Mouse (Mus musculus): ENCODE results near the gene Pate2. TPM values are rescaled to one million over a fixed set of nuclear protein-coding genes. Genes with fewer than 3 reads are reported as not detected.

Gene Pate2
- 0.89 and 0.97 TPM in 2 replicates for polyA plus RNA-seq (2015; fragmentation: Nextera tagmentation; extraction: Ambion mirVana)

DNA sequence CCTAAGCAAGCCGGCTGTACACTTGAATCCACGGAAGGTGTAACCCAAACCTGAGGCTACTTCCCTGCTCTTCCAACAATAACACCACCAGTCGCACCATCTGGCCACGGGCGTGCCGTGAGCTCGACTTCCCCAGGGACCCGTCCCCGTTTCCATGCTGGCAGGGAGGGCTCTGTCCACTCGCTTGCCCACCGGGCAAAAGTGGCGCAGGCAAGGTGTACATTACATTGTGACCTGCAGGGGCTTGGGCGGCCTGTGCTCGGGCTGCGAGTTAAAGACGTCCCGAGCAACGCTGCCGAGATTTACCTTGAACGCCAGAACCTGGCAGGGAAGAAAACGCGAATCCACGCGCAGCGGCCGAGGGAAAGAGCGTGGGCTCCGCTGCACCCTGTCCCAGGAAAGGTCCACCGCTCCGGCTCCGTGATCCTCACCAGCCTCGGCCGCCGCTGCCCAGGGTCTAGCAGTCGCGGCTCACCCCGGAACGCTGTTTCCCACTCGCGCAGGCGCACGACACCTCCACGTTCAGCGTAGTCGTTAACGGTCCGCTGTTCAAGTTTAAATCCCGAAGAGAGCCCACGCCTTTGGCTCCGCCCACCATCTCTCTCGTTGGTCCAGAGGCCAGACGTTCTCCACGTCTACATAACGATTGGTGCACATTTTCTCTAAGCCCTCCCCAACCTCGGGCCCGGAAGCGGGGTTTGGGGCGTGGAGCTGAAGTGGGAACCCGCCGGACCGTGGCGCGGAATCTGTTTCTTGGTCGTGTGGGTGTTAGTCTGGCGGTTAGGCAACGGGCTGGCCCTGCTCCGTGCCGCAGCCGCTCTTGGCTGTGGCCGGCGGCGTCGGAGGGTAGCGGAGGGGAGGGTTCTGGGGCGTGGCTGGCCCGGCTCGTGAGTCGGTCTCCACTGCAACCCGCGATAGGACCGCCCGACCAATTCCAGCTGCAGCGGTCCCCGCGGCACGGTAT lies at the start of gene Pate2, which contains the start of gene Hyls1:
Gene Pate2, plus strand, starts transcription at position 714 of the 964 bp plus-strand sequence.
Gene Hyls1, minus strand, starts transcription at position 828 of the 964 bp plus-strand sequence.
- Histone ChIP-seq H3K4me1 (peaks cover 23% of the 10 kb centered on the region), H3K36me3 (peaks cover 19% of the 10 kb centered on the region), H3K9ac (replicated peaks) (peak within 1 kb of the TSS; percentile 65), H3K9me3 (replicated peaks) (no peaks in the 10 kb centered on the region), H3K4me3 (replicated peaks) (peak within 1 kb of the TSS; percentile 78), H3K27ac (replicated peaks) (peak within 1 kb of the TSS; percentile 88), H3K4me2 (peak within 1 kb of the TSS; percentile 64), H3K27me3 (replicated peaks) (peaks cover 4% of the 10 kb centered on the region; the same call in 1 of the 2 replicates)
- ATAC-seq (ENCODE audit: low FRiP score) = peak; percentile 98
- under 1% methylated on average over 85 of the region's 86 CpGs for WGBS

DNA sequence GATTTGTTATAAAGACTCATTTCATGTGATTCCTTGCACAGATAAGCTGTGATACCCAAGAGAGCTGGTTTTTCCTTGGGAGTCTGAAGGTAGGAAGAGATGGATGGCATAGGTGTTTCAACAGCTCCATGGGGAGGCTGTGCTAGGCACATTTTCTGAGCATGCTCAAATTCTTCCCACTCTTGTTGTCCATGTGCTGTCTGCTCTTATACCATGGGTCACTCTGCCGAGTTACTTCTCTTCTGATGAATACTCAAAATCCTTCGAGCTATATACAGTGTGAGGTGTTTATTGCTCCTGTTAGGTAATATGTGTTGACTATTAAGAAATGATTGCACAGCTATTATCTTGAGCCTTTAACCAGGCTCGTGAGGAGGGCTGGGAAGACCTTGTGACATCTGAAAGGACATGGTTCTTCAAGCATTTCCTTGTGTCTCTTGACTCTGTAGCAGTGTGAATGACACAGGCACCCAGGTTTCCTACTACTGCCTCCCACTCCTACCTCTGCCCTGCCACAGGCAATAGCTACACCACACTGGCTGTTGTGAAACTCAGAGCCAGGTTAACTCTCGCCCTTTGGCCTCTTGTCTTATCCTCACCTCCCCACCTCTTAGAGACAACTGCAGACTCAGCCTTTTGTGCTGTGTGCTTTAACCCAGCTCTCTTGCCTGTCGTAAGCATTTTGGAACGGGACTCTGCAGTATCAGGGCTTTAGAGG lies 49.3 kb upstream of the Pate2 start:
- no peak overlapping the region for H3K4me3 ChIP-seq (replicated peaks)
- no peaks in the 10 kb centered on the region for H3K9me3 ChIP-seq (replicated peaks)
- no peak overlapping the region for H3K27ac ChIP-seq (replicated peaks)
- no peak overlapping the region for H3K9ac ChIP-seq (replicated peaks)
- no peaks in the 10 kb centered on the region for H3K27me3 ChIP-seq (replicated peaks)
- no peak for ATAC-seq (ENCODE audit: low FRiP score)
- H3K4me2 ChIP-seq = no peak overlapping the region
- no peaks in the 10 kb centered on the region for H3K36me3 ChIP-seq
- 88% methylated on average over 6 of the region's 6 CpGs for WGBS
- peaks cover 12% of the 10 kb centered on the region for H3K4me1 ChIP-seq

DNA sequence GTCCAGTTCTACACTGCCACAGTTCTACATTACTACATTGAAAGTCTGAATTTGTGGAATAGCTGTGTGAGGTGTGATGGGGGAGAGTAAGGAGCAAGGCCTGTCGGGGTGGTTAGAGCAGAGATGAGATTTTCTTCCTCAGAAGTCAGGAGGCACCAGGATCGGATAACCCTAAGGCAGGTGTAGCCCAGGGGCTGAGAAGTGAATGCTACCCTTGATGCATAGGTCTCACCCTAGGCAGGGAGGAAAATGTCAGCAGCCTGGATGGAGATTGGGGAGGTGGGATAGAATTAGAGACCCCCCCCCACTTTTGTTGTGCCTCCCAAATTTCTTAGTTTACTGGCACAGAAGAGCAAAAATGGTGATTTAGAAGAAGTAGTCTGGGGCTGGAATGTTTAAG lies 47.8 kb upstream of the Pate2 start:
- Histone ChIP-seq H3K27me3 (replicated peaks) (no peaks in the 10 kb centered on the region), H3K27ac (replicated peaks) (no peak overlapping the region), H3K4me2 (no peak overlapping the region), H3K36me3 (no peaks in the 10 kb centered on the region), H3K4me1 (peaks cover 12% of the 10 kb centered on the region), H3K9me3 (replicated peaks) (no peaks in the 10 kb centered on the region), H3K4me3 (replicated peaks) (no peak overlapping the region), H3K9ac (replicated peaks) (no peak overlapping the region)
- ATAC-seq (ENCODE audit: low FRiP score) = no peak
- WGBS = 84% methylated on average over 2 of the region's 2 CpGs

DNA sequence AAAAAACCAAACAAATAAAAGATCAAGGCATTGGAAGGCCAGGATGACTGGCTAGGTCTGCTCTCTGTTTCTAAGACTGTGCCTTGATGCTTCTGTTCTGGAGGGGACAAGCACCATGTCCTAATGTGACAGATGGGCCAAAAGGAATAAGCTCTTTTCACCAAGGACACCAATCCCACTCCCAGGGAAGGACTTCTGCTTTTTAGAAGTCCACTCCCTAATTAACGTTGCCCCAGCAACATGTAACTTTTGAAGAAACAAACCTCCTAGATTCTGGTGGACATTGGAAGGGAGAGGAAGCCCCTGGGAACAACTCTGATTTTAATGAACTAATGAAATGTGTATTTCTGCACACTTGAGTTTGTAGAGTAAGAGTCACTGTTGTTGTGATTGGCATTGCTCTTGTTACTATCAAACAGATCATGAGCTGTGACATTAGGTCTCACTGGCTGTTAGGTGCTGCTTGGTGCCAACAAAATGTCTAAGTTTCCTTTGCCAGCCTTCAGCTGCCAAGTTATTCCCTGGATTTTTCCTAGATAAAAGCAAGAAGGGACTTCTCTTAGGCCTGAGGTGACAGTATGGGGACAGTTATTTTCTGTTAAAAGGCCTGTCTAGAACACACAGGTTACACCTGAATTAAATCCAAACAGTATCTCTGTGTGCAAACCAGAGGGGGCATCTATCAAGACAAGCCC lies 47.1 kb upstream of the Pate2 start:
- Histone ChIP-seq H3K4me2 (no peak overlapping the region), H3K4me1 (peaks cover 12% of the 10 kb centered on the region), H3K27ac (replicated peaks) (peak overlapping the region; percentile 58), H3K4me3 (replicated peaks) (no peak overlapping the region), H3K36me3 (no peaks in the 10 kb centered on the region), H3K9me3 (replicated peaks) (no peaks in the 10 kb centered on the region), H3K9ac (replicated peaks) (no peak overlapping the region), H3K27me3 (replicated peaks) (no peaks in the 10 kb centered on the region)
- no peak for ATAC-seq (ENCODE audit: low FRiP score)
- WGBS = 72% methylated on average over 1 of the region's 1 CpGs

DNA sequence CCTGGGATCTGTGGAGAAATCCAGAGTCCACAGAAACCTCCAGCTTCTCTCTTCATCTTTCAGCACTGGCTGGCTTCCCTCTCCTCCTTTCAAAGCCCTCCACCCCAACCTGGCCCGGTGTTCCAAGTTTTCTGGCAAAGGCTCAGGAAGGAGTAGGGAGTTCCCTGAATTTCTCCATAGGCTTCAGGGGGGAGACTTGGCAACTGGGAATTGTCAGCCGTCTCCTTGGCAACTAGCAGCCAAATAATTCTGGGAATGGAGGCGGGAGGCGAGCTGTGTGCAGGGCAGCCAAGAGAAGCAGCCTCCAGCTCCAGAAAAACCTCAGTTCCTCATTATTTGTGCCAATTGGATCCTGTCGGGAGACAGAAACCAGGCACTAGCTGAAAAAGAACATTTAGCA lies 46.5 kb upstream of the Pate2 start:
- Histone ChIP-seq H3K36me3 (no peaks in the 10 kb centered on the region), H3K4me3 (replicated peaks) (no peak overlapping the region), H3K4me1 (peaks cover 12% of the 10 kb centered on the region), H3K27ac (replicated peaks) (peak overlapping the region; percentile 58), H3K4me2 (peak overlapping the region; percentile 20; the same call in 1 of the 2 replicates), H3K9me3 (replicated peaks) (no peaks in the 10 kb centered on the region), H3K27me3 (replicated peaks) (no peaks in the 10 kb centered on the region), H3K9ac (replicated peaks) (no peak overlapping the region)
- 17% methylated on average over 5 of the region's 5 CpGs for WGBS
- ATAC-seq (ENCODE audit: low FRiP score) = peak; percentile 78

DNA sequence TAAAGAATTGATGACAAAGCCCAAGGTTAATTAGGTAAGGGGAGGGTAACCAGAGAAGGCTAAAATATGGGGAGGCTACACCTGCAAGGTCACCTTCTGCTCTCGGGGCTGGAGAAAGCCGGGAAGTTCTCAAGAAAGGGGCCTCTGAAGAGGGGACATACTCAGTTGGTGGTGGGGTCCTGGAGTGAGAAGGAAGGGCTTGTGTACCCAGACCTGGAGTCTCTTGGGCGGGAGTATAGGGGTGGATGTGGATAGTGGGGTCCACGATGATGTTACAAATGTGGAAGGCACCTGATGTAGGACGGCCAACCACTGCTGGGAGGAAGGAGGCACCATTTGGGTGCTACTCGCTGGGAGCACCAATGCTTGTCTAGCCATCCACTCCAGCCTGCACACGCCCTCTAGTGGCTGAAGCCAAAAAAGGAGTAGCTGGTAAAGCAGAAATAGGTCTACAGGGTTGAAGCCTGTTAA lies 46.1 kb upstream of the Pate2 start:
- no peaks in the 10 kb centered on the region for H3K27me3 ChIP-seq (replicated peaks)
- peaks cover 14% of the 10 kb centered on the region for H3K4me1 ChIP-seq
- no peak overlapping the region for H3K4me3 ChIP-seq (replicated peaks)
- WGBS = 16% methylated on average over 7 of the region's 7 CpGs
- H3K36me3 ChIP-seq = no peaks in the 10 kb centered on the region
- no peak overlapping the region for H3K9ac ChIP-seq (replicated peaks)
- H3K9me3 ChIP-seq (replicated peaks) = no peaks in the 10 kb centered on the region
- ATAC-seq (ENCODE audit: low FRiP score) = peak; percentile 78
- H3K27ac ChIP-seq (replicated peaks) = peak overlapping the region; percentile 58
- H3K4me2 ChIP-seq = peak overlapping the region; percentile 20

DNA sequence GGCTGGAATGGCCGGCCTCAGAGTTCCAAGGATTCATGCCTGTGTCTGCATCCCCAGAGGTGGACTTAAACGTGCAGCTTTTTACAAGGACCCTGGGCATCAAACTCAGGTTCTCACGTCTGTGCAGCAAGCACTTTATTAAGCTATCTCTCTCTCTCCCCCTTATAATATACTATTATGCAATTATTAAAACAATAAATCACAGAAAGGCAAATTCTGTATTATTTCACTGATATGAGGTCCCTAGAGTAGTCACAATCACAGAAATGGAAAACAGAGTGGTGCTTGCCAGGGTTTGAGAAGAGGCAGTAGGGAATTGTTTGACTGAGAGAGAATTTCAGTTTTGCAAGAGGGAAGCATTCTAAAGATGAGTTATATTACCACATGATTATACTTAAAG lies 40.9 kb upstream of the Pate2 start:
- ATAC-seq (ENCODE audit: low FRiP score) = peak; percentile 85
- Histone ChIP-seq H3K27me3 (replicated peaks) (no peaks in the 10 kb centered on the region), H3K4me3 (replicated peaks) (no peak overlapping the region), H3K4me1 (peaks cover 10% of the 10 kb centered on the region), H3K27ac (replicated peaks) (peak overlapping the region; percentile 61), H3K9me3 (replicated peaks) (no peaks in the 10 kb centered on the region), H3K36me3 (no peaks in the 10 kb centered on the region), H3K4me2 (no peak overlapping the region), H3K9ac (replicated peaks) (no peak overlapping the region)
- WGBS = 51% methylated on average over 3 of the region's 3 CpGs

DNA sequence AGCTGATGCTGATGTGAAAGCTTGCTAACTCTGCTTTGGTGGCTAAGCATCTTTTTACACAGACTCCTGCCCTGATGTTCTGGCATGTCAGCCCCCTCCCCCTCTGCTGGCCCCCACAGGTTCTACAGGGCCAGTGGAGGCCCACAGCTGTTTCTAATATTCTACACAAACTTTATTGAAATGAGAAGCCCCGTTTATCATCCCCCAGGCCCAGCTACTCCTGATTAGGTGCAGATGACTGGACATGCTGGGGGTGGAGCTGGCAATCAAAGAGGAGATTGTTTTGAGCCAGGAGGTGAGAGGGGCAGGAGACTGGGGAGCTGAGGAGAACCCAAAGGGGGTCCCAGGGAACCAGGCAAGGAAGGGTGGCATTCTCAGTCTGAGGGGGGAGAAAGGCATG lies 40.3 kb upstream of the Pate2 start:
- Histone ChIP-seq H3K9me3 (replicated peaks) (no peaks in the 10 kb centered on the region), H3K9ac (replicated peaks) (no peak overlapping the region), H3K27me3 (replicated peaks) (no peaks in the 10 kb centered on the region), H3K4me3 (replicated peaks) (no peak overlapping the region), H3K4me2 (no peak overlapping the region), H3K4me1 (peaks cover 8% of the 10 kb centered on the region), H3K36me3 (no peaks in the 10 kb centered on the region), H3K27ac (replicated peaks) (0 out of 2 replicates have a peak overlapping the region, but pooled peaks have one; percentile 37)
- 19% methylated on average over 1 of the region's 1 CpGs for WGBS
- no peak for ATAC-seq (ENCODE audit: low FRiP score)

DNA sequence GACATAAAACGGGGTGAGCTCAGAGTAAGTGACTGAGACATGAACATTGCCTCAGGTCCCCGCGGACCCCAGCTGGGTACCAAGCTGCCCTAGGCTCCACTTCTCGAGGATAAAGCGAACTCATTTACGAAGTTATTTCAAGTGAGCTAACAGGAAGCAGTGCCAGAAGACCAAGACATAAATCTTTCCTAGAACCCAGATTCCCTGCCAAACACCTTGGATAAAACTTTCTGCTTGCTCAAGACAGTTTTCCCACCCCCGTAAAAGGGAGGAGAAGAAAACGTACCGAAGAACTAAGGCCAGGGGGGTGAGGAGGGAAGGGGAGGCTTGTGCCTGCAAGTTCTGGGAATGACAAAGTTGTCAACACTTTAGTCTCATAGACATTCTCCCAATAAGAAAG lies 36.8 kb upstream of the Pate2 start:
- no peaks in the 10 kb centered on the region for H3K9me3 ChIP-seq (replicated peaks)
- no peak overlapping the region for H3K4me2 ChIP-seq
- H3K36me3 ChIP-seq = no peaks in the 10 kb centered on the region
- no peaks in the 10 kb centered on the region for H3K27me3 ChIP-seq (replicated peaks)
- H3K4me3 ChIP-seq (replicated peaks) = no peak overlapping the region
- H3K9ac ChIP-seq (replicated peaks) = no peak overlapping the region
- no peak overlapping the region for H3K27ac ChIP-seq (replicated peaks)
- 63% methylated on average over 9 of the region's 9 CpGs for WGBS
- peaks cover 8% of the 10 kb centered on the region for H3K4me1 ChIP-seq
- no peak for ATAC-seq (ENCODE audit: low FRiP score)

DNA sequence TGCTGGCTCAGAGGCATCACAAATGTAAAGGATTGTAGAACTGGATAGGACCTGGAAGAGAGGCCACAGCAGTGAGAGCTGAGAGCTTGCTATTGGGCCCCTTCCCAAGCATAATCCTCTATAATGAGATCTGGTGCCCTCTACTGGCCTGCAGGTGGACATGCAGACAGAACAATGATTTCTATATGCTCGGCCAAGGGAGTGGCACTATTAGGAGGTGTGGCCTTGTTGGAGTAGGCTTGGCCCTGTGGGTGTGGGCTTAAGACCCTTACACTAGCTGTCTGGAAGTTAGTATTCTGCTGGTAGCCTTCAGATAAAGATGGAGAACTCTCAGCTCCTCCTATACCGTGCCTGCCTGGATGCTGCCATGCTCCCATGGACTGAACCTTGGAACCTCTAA lies 35.0 kb upstream of the Pate2 start:
- 7% methylated on average over 2 of the region's 2 CpGs for WGBS
- H3K9ac ChIP-seq (replicated peaks) = no peak overlapping the region
- peak; percentile 89 for ATAC-seq (ENCODE audit: low FRiP score)

DNA sequence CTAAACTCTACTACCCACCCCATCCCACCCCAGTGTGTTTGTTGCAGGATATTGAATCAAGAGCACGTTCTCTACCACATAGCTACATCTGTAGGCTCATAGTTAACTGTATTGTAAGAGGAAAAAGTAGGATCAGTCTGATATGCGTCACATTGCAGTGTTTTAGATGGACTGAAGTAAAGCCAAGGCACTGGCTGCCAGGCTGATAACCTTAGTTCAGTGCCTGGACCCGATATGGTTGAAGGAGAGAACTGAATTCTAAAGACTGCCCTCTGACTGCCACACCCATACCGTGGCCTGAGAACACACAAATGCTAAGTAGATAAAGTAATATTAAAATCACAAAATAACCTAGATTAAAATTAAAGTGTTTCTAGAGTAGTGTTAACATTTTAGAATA lies 34.2 kb upstream of the Pate2 start:
- Histone ChIP-seq H3K27me3 (replicated peaks) (no peaks in the 10 kb centered on the region), H3K9ac (replicated peaks) (no peak overlapping the region), H3K4me1 (no peaks in the 10 kb centered on the region), H3K27ac (replicated peaks) (no peak overlapping the region), H3K4me3 (replicated peaks) (no peak overlapping the region), H3K9me3 (replicated peaks) (no peaks in the 10 kb centered on the region), H3K4me2 (no peak overlapping the region), H3K36me3 (0 out of 2 replicates have a peak, but pooled peaks cover 5% of the 10 kb centered on the region)
- 79% methylated on average over 4 of the region's 4 CpGs for WGBS
- ATAC-seq (ENCODE audit: low FRiP score) = no peak

More for the DNA sequence above, 35.0 kb upstream of the Pate2 start:
- no peaks in the 10 kb centered on the region for H3K9me3 ChIP-seq (replicated peaks)
- H3K27me3 ChIP-seq (replicated peaks) = no peaks in the 10 kb centered on the region
- no peak overlapping the region for H3K4me2 ChIP-seq
- no peak overlapping the region for H3K4me3 ChIP-seq (replicated peaks)
- no peaks in the 10 kb centered on the region for H3K36me3 ChIP-seq
- H3K27ac ChIP-seq (replicated peaks) = no peak overlapping the region
- H3K4me1 ChIP-seq = no peaks in the 10 kb centered on the region

Measured in neural tube, embryonic 15.5 days (tissue).